Mouse (Mus musculus) forebrain, embryonic 16.5 days (tissue): ENCODE measurements around the gene 5530401A14Rik. TPM values are rescaled to one million over a fixed set of nuclear protein-coding genes. Genes with fewer than 3 reads are reported as not detected.

Source experiments
- ATAC-seq: fragments of 200-750 bp; cut with Nextera tagmentation; 2 replicates; pipeline ENCODE4 v1.8.0; 2017; ENCODE audit warnings: mild to moderate bottlenecking, moderate library complexity
- H3K27ac ChIP-seq: fragments of 300-500 bp; sonication (generic); 2 replicates; pipeline ENCODE4 v1.5.1; 2014; ENCODE audit warnings: low read length, control low read depth
- H3K27me3 ChIP-seq: fragments of 300-500 bp; sonication (generic); replicated peaks from 2 replicates; pipeline ENCODE4 v1.6.1; 2014; ENCODE audit warnings: low read length; ENCODE audit not compliant: control insufficient read depth, insufficient read depth
- H3K36me3 ChIP-seq: fragments of 300-500 bp; sonication (generic); 2 replicates; pipeline ENCODE4 v1.6.1; 2014; ENCODE audit not compliant: control insufficient read depth, insufficient read depth
- H3K4me1 ChIP-seq: fragments of 300-500 bp; sonication (generic); replicated peaks from 2 replicates; pipeline ENCODE4 v1.6.1; 2014; ENCODE audit warnings: low read length; ENCODE audit not compliant: control insufficient read depth, insufficient read depth
- H3K4me2 ChIP-seq: fragments of 300-500 bp; sonication (generic); 2 replicates; pipeline ENCODE4 v1.6.1; 2014; ENCODE audit warnings: mild to moderate bottlenecking, low read length, control low read depth
- H3K4me3 ChIP-seq: fragments of 300-500 bp; sonication (generic); replicated peaks from 2 replicates; pipeline ENCODE4 v1.5.1; 2014; ENCODE audit warnings: mild to moderate bottlenecking, low read length, control low read depth
- H3K9ac ChIP-seq: fragments of 300-500 bp; sonication (generic); replicated peaks from 2 replicates; pipeline ENCODE4 v1.6.1; 2014; ENCODE audit warnings: low read depth, low read length, control low read depth
- H3K9me3 ChIP-seq: fragments of 300-500 bp; sonication (generic); 2 replicates; pipeline ENCODE4 v1.6.1; 2016; ENCODE audit warnings: low read length; ENCODE audit not compliant: control insufficient read depth
- WGBS: fragments of 180-500 bp; shearing (Covaris S2); extraction: QIAGEN DNeasy Blood & Tissue Kit; methylation state at CpG from one replicate; pipeline ENCODE4 v1.1.7; 2014; 5-methylcytosine and 5-hydroxymethylcytosine counted together
- polyA plus RNA-seq: library from polyadenylated mRNA; unstranded; fragments of >200 nt; fragmentation: Nextera tagmentation; extraction: Ambion mirVana; gene quantifications from 2 replicates; pipeline ENCODE4 v1.2.1, GENCODE M21; 2015

Gene 5530401A14Rik
- polyA plus RNA-seq, 1 experiment from 2014 or later, result 0.68 TPM

DNA sequence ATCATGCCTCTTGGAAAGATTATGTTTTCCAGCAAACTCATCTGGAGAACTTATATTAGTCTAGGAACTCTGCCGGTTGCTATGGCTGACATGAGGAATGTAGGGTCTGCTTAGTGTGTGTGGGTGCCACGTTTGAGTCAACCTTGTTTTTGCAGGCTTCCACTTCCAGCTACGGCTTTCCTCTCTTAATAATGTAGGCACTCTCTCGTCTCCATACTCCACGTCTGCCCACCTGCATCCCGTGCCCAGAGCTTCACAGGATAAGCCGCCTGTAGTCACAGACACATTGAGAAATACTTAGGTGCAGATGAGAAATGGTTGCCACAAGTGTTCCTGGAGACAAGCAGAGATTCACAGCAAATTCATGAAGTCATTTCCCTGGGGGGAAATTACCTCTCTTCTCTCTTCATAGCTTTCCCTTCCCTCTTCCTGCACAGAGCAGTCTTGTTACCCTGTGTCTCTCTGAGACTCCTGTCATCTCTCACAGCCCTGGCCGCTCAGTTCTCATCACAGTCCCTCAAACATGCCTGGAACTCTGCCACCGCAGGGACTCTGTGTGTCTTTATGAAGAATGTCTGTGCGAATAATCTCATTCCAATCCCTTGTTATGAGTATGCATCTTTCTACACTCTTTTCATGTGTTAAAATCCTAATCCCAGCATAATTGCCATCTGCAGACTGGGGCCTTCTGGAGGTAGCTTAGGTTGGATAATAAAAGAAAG lies 5.3 kb downstream of the 5530401A14Rik start:
- Histone ChIP-seq H3K9ac (no peak overlapping the region), H3K4me3 (no peak overlapping the region), H3K27me3 (no peaks in the 10 kb centered on the region), H3K36me3 (no peaks in the 10 kb centered on the region), H3K4me1 (peaks cover 13% of the 10 kb centered on the region), H3K9me3 (no peaks in the 10 kb centered on the region), H3K4me2 (no peak overlapping the region), H3K27ac (no peak overlapping the region)
- ATAC-seq, result no peak
- WGBS, result 33% methylated on average over 10 of the region's 10 CpGs

DNA sequence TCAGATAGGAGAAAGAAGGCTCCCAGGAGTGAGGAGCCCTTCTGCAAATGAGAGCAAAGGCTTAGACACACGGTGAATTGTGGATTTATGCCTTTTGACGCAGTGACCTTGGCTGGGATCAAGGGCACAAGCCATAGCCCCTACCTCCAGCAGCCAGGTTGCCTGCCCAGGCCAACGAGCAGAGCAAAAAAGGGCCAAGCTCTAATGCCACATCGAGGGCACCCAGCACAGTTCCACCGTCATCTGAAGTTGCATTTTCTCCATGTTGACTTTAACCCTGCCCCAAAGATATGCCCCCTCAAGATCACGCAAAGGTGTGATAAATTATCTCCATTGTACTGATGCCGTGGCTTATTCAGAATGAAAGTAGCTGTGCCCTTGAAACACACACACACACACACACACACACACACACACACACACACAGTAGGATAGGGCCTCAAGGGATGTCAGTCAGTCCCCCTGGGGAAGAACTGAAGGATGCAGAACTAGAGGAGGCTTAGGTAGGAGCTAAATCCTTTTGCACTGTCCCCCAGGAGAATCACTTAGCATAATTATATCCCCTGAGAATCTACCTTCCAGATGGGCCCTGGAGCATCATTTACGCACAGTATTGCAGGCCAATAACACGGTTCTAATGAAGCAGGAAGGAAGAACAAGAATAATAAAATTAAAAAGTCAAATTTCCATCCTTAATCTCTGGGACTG lies 11.2 kb downstream of the 5530401A14Rik start:
- Histone ChIP-seq H3K4me1 (no peaks in the 10 kb centered on the region), H3K36me3 (no peaks in the 10 kb centered on the region), H3K27ac (no peak overlapping the region), H3K9ac (no peak overlapping the region), H3K4me3 (no peak overlapping the region), H3K27me3 (no peaks in the 10 kb centered on the region), H3K4me2 (no peak overlapping the region), H3K9me3 (no peaks in the 10 kb centered on the region)
- ATAC-seq, result no peak
- WGBS, result 69% methylated on average over 9 of the region's 9 CpGs

DNA sequence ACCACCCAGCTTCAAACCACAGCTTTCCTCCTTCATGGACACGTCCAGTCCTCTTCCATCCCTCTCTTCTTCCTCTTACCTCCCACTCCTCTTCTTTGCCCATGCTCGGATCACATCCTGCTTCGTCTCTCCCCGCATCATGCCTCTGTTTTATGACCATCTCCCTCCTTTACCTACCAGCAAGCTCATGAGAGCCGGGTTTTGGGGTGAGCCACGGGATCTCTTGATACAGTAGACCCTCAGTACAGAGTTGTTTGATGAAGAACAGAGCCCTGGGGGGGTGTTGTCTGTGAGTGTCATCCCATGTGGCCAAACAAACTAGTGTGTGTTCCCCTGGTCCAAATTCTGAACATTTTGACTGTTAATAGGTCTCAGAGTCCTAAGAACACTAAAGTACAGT lies 36.0 kb downstream of the 5530401A14Rik start:
- Histone ChIP-seq H3K27ac (no peak overlapping the region; the same call in 1 of the 2 replicates), H3K27me3 (no peaks in the 10 kb centered on the region), H3K9me3 (no peaks in the 10 kb centered on the region), H3K4me2 (no peak overlapping the region), H3K4me1 (peaks cover 15% of the 10 kb centered on the region), H3K9ac (no peak overlapping the region), H3K4me3 (no peak overlapping the region), H3K36me3 (no peaks in the 10 kb centered on the region)
- no peak for ATAC-seq
- whole genome bisulfite sequencing, result 95% methylated on average over 6 of the region's 6 CpGs

DNA sequence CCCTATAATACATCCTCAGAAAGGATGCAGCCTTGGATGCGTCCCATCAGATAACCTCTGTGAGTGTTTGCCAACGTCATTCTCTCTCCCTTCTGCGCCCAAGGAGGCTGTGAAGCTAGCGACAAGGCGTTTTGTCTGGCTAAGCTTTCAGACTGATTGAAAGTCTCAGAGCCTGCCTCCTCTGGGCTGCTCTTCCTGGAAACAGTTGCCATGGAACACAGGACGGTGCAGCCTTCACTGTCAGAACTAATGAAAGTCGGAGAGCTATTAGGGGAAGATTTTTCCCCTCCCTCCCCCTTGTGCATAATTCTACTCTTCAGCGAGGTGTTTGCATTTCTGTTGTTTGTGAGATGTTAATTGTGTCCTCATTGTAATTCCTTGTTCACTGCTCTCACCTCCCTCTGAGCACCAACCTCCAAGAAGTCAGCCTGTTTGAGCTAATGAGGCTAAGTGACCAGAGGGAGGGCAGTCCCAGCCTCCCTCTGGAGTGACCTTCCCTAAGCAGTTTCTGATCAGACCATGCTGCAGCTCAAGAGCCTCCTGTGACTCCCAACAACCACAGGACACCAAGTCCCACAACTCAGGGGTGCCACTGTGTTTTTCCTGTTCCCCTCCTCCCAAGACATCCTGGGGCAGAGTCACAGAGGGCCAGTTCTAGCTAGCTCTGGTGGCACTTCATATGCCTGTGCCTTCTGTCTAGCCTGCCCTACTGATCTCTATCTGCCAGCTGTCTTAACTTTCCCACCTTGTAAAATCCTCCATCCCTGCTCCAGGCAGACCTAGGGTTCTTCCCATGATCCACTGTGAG lies 37.3 kb downstream of the 5530401A14Rik start:
- peak; percentile 97 for ATAC-seq
- Histone ChIP-seq H3K4me2 (no peak overlapping the region), H3K27me3 (no peaks in the 10 kb centered on the region), H3K9ac (no peak overlapping the region), H3K9me3 (no peaks in the 10 kb centered on the region), H3K27ac (peak overlapping the region; percentile 85), H3K36me3 (no peaks in the 10 kb centered on the region), H3K4me1 (peaks cover 15% of the 10 kb centered on the region), H3K4me3 (no peak overlapping the region)
- 2% methylated on average over 8 of the region's 8 CpGs for WGBS

DNA sequence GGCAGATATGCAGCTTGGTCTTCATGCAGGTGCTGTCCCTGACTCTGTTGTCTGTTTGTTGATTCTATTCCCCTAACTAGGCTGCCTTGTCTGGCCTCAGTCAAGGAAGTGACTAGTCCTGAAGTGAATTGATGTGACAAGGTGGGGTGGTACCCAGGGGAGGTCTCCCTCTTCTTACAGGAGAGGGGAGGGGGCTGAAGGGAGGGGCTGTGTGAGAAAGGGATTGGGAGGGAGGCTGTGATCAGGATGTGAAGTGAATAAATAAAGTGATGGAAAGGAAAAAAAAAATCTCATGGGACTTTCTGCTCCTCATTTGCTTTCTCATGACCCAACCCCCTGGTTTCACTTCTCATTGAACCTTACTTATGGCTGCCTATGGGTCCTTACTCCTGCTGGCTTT lies 41.8 kb downstream of the 5530401A14Rik start:
- H3K4me1 ChIP-seq, result peaks cover 9% of the 10 kb centered on the region
- no peak overlapping the region for H3K4me2 ChIP-seq
- H3K27me3 ChIP-seq, result no peaks in the 10 kb centered on the region
- H3K9ac ChIP-seq, result no peak overlapping the region
- H3K9me3 ChIP-seq, result no peaks in the 10 kb centered on the region
- H3K36me3 ChIP-seq, result no peaks in the 10 kb centered on the region
- no peak for ATAC-seq
- no peak overlapping the region for H3K27ac ChIP-seq
- no peak overlapping the region for H3K4me3 ChIP-seq

DNA sequence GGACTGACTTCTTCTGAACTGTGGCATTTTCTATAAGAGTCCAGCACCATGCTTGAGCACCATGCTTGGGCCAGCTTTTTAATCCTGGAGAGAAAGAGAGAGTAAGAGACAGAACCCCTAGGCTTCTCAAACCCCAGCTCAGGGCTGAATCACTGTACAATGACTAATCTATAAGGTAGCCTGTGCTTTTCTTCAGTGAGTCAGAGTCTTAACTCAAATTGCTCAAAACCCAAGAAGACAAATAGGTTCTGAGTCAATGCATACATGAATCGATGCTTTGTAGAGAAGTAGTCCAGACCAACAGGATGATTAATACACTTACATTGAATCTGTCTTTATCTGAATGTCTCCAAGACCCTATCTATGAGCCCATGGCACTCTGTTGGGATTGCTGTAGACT lies 48.3 kb downstream of the 5530401A14Rik start:
- Histone ChIP-seq H3K4me1 (no peaks in the 10 kb centered on the region), H3K4me3 (no peak overlapping the region), H3K36me3 (no peaks in the 10 kb centered on the region), H3K4me2 (no peak overlapping the region), H3K9ac (no peak overlapping the region), H3K9me3 (no peaks in the 10 kb centered on the region), H3K27ac (no peak overlapping the region), H3K27me3 (no peaks in the 10 kb centered on the region)
- no peak for ATAC-seq
- WGBS, result 95% methylated on average over 1 of the region's 1 CpGs

DNA sequence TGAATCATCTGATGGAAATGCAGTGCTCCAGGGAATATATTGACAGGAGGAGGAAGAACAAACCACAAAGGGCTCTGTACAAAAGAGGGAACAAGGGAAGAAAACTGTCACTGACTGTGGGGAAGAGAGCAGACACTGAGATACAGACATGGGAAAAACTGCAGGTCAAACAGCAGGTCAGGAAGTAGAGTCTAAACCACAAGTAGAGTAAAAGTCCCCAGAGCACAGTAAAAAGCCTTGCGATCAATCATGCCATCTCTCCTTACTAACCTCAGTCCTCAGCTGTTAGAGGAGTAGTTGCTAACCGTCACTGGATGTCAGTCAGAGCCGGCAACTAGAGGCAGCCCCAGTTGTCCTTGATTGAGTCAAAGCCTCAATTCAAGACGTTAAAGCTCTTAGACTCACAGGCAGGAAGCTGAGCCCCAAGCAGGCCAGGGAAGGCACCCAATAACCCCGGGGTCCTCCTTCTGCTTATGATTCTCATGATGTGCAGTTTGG lies 49.0 kb downstream of the 5530401A14Rik start:
- Histone ChIP-seq H3K4me3 (no peak overlapping the region), H3K4me2 (no peak overlapping the region), H3K9me3 (no peaks in the 10 kb centered on the region), H3K9ac (no peak overlapping the region), H3K4me1 (no peaks in the 10 kb centered on the region), H3K27ac (no peak overlapping the region), H3K36me3 (no peaks in the 10 kb centered on the region), H3K27me3 (no peaks in the 10 kb centered on the region)
- WGBS, result 85% methylated on average over 5 of the region's 5 CpGs
- ATAC-seq, result no peak

DNA sequence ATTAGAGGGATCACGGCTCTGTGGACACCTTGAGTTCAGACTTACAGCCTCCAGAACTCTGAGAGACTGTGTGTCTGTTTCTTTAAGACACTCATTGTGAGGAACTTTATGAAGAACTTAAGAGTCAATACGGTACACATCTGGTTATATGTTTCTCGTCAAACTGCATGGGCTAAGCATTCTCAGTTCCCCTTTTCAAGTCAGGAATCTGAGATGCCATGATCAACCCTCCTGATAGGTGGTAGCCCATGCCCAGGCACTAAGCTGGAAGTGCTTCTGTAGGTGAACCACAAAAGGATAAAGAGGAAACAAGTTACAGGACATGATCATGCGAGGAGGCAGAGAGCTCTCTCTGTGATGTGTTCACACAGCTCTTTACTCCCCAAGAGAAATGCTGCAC lies 52.6 kb downstream of the 5530401A14Rik start:
- H3K4me1 ChIP-seq, result peaks cover 7% of the 10 kb centered on the region; the same call in 1 of the 2 replicates
- H3K9ac ChIP-seq, result no peak overlapping the region
- no peak overlapping the region for H3K27ac ChIP-seq
- H3K4me3 ChIP-seq, result no peak overlapping the region
- H3K36me3 ChIP-seq, result no peaks in the 10 kb centered on the region
- no peak for ATAC-seq
- H3K27me3 ChIP-seq, result no peaks in the 10 kb centered on the region
- 88% methylated on average over 4 of the region's 4 CpGs for WGBS
- H3K4me2 ChIP-seq, result no peak overlapping the region
- no peaks in the 10 kb centered on the region for H3K9me3 ChIP-seq

DNA sequence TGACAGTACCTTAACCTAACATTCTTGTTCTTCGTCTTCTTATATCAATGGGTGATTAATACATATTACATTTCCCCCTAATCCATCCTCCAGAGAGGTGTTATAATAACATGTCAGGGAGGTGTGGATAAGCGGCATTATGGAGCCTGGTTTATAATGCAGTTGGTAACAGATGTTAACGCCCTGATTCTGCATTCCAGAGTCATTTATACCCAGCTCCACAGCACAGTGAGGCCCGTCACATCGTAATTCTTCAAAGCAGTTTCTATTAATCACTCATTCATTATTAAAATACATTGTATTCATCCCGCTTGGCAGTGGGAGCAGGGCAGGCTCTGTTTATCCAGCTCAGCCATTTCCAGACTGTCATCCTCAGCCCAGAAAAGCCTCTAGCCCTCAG lies 55.0 kb downstream of the 5530401A14Rik start:
- 22% methylated on average over 6 of the region's 6 CpGs for WGBS

More for the DNA sequence above, 55.0 kb downstream of the 5530401A14Rik start:
- Histone ChIP-seq H3K4me3 (no peak overlapping the region), H3K27ac (no peak overlapping the region), H3K9me3 (peaks cover 4% of the 10 kb centered on the region; the same call in 1 of the 2 replicates), H3K4me1 (peaks cover 7% of the 10 kb centered on the region; the same call in 1 of the 2 replicates), H3K36me3 (no peaks in the 10 kb centered on the region), H3K27me3 (no peaks in the 10 kb centered on the region), H3K9ac (no peak overlapping the region), H3K4me2 (no peak overlapping the region)
- no peak for ATAC-seq
